Mouse (Mus musculus) brain, embryonic 14.5 days (tissue): ENCODE measurements around the gene Lfng.

Source experiments
- CTCF ChIP-seq: fragments of 200-500 bp; IDR thresholded peaks from 2 replicates; pipeline ENCODE4 v1.5.1; 2012; ENCODE audit warnings: inconsistent platforms, mild to moderate bottlenecking, moderate library complexity, borderline replicate concordance; ENCODE audit not compliant: insufficient read depth, insufficient read length; ENCODE audit errors: extremely low read depth
- POLR2A ChIP-seq: fragments of 200-500 bp; IDR thresholded peaks from 2 replicates; pipeline ENCODE4 v1.6.1; 2012; ENCODE audit warnings: mild to moderate bottlenecking, inconsistent platforms, borderline replicate concordance; ENCODE audit not compliant: poor library complexity, insufficient read depth, insufficient read length, severe bottlenecking; ENCODE audit errors: extremely low read depth

DNA sequence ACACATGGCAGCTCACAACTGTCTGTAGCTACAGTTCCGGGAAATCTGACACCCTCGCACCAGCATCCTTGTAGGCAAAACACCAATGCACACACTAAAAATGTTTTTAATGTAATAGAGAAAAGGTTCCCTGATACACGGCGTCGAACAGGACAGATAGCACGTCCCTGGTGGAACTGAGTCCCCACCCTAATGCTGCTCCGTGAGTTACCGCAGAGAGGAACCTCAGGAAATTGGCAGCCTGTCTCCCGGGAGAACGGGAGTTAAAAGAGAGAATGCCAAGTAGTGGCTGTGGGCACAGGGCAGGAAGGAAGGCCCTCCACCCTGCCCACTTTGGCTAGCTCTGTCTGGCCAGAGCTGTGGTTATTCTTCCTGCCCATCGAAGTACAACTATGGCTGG is 44.1 kb downstream of the Lfng start:
- no peak for TF ChIP-seq CTCF
- no peak for TF ChIP-seq POLR2A
